Mouse (Mus musculus): Measurements from ENCODE around the gene Tob1.

Gene Tob1

DNA sequence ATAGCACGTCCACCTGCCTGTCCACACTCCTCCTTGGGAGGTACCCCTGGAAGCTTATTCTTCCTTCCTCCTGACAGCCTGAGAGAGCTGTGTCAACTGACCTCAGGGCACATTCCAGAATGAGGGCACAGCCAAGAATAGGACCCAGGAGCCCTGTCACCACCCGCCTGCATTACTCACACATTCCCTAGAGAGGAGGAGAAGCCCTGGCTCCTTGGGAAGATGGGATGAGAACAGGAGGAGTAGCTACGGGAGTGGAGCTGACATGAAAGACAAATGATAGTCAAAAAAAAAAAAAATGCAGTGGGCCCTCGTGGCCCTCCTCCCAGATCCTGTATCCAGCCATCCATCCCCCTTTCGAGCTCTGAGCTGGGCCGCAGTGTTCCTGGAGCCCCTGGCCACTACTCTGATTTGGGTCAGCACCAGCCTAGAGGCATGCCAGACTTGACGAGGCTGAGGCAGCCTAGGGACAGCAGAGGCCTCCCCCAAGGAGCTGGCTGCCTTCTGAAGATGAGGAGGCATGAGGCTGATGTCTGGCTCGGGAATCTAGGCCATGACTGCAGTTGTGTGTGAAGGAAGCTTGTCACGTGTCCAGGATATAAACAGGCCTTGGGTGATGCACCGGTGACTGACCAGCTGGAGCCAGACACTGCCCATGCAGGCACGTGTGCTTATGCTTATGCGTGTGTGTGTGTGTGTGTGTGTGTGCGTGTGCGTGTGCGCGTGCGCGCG, 20.7 kb downstream of the Tob1 start:
- no peak for DNase-seq

GRCm38 (mm10) chr11:94233405-94233804, 22.2 kb downstream of the Tob1 start:
- no peak for DNase-seq

- DNase-seq, result no peak
Measured at GRCm38 (mm10) chr11:94234380-94234779, 23.1 kb downstream of the Tob1 start.

DNA sequence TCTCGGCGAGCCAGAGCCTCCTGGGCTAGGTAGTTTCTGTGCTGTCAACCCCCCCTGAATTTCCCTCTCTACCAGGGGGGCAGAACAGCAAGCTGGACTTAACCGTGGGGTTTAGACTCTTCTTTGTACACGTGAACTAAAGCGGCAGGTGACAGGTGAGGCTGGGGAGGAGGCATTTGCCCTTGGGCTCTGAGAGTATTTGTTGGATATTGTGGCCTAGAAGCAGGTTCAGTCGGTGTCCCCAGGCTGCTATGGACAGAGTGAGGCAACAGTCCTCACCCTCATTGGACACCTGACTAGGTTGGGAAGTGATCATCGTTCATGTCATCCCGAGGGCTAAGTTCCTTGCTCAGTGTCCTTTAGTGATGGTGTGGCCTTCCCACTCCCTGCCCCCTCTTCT, 23.6 kb downstream of the Tob1 start:
- no peak for DNase-seq

DNA sequence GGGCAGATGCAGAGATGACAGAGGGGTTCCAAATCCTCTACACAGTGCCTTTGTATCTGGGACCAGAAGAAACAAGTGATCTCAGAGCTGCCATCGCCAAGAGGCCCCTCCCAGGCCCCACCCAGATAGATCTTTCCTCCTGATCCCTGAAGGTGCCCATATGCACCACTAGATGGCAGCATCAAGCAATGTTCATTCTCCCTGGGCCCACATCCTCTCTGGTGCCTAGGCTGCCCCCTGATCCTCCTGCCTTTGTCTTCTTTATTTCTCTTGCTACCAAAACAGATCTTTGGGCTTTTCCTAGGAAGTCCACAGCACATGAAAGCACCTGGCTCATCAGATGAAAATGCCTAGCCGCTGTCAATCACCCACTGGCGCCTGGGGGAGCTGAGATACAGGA, 24.8 kb downstream of the Tob1 start:
- DNase-seq, result peak; percentile 47 to 54

DNA sequence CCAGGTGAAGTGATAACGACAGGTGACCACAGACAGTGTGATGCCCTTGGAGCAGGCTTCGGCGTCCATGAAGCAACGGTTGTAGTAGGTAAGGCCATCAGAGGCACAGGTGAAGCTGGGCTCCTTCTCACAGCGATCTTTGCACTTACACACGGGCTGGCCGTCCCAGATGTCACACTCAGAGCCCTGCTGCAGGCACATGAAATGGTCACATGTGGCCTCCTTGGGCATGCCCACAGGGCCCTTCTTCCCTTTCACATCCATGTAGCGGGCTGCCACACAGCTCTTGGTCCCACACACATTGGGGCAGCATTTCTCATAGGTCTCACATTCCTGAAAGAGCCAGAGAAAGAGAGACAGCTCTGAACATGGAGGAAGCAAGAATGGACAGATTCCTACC, 27.5 kb downstream of the Tob1 start:
- DNase-seq, result no peak

DNA sequence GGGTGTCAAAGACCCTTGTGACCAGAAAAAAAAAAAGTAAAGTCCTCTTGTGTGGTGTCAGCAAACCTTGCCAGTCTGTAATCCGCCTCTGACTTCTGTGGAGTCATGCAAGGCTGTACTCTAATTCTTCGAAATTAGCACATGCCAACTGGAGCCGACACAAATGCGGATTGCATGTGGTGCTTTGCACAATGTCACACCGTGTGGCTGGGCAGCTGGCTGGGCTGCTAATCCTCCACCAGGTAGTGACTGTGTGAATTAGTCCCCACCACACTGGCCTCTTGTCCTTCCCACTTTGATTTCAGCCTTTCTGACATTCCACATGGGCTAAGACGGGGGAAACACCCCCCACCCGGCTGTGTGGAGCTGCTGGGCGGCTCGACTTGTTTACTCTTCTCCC, 28.5 kb downstream of the Tob1 start:
- DNase-seq, result no peak

- DNase-seq, result no peak
Measured at GRCm38 (mm10) chr11:94242760-94243421, 31.6 kb downstream of the Tob1 start.

GRCm38 (mm10) chr11:94243422-94244180, 32.3 kb downstream of the Tob1 start:
- no peak for DNase-seq

- DNase-seq, result no peak
Measured at GRCm38 (mm10) chr11:94244385-94244784, 33.1 kb downstream of the Tob1 start.

GRCm38 (mm10) chr11:94245955-94246788, 34.9 kb downstream of the Tob1 start, which contains the start of gene Wfikkn2:
Gene Wfikkn2, minus strand, starts transcription at chr11:94246005.
- DNase-seq, result no peak

DNA sequence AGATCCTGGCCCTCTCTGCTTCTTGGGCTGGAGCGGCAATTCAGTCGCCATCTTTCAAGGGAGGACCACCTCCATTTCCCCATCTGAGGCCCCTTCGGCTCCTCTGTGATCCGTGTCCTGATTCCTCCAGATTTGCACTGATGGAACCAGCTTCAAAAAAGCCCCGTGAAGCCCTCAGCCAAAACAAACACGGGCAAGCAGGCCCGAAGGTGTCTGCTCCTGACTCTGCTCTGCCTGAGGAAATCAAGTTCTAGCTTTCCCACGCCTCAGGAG, 35.5 kb downstream of the Tob1 start:
- DNase-seq, result no peak

DNA sequence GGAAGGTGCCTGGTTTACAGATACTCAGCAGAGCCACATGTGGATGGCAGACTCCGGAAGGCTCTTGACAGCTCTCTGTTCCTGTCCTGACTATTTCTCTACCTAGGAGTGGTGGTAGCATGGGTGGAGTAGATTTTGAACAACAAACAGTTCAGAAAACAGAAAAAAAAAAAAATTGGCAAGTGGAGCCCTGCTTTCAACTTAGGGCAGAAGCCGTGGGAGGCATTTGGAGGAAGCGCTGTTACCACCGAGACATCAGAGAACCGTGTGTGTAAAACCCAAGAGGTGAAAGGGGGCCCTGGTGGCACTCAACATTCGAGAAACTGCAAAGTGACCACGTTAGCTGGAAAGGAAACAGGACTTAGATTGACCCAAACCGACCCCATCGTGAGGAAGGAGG, 41.9 kb downstream of the Tob1 start:
- no peak for DNase-seq

- no peak for DNase-seq
Measured at GRCm38 (mm10) chr11:94253691-94254090, 42.4 kb downstream of the Tob1 start.

DNA sequence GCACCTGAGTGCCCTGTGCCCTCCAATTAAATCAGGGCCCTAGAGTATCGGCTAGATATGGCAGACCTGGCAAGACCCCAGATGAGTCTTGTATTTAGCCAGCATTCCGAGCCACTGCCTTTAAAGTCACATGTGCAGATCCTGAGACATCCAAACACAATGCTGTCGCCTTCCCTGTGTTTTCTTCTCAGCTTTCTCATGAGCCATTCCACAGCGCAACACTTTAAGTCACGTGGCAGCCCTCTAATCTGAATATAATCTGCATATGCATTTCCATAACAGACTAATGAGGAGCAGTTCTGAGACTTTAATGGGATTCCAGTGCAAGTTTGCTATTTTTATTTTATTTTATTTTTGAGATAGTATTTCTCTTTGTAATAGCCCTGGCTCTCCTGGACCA, 44.5 kb downstream of the Tob1 start:
- no peak for DNase-seq

DNA sequence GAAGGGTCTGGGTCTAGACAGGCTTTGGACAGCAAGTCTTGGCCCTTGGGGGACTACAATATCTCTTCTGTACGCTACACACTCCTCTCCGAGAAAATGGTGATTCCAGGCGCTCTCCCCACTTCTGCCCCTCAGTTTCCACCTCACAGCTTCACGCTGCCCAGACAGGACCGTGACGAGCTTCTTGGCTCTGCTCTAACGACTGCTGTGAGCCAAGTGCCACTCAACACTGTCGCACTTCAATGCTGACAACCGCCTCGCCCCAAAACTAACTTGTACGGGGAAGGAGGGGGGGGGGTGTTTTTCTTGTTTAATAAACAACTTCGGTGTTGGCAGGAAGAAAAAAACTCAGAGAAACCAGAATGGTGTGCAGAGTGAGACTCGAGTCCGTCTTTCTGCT, 46.7 kb downstream of the Tob1 start:
- DNase-seq, result no peak

- no peak for DNase-seq
Measured at GRCm38 (mm10) chr11:94259814-94260213, 48.6 kb downstream of the Tob1 start.

DNA sequence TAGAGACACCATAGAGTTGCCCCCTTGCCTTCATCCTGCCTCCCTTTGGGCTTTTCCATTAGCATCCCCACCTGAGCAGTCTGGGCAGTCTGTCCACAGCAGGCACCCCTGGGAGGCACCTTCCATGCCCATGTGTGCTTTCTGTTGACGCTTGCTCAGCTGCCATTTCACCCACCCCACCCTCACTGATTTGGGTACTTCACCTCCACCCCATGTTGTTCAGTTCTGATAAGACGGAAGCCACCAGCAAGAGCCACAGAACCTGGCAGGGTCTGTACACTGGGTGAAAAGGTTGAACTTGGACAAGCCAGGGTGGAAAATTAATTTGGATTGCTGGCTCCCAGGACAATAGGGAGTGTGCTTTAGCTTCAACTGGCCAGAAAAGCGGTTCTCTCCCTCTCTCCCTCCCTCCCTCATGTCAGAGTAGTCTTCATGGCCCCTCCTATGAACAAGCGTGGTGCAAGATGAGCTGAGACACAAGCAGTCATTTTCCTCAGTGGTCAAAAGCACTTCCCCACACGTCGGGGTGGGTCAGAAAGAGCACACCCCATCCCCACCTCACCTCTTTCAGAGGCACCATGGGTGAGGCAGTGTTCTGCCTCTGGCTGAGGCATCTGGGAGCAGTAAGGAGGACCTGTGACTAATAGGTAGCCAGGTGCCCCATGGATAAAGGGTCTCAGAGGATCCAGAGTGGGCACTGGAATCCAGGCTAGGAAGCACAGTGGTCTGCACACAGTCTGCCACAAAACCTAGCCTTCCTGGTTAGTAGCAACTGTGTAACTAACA, 50.5 kb downstream of the Tob1 start:
- DNase-seq, result no peak

Measured in thymus, postnatal 36 days (tissue).